Mouse (Mus musculus): ENCODE measurements around the gene Lrrc2.

DNA sequence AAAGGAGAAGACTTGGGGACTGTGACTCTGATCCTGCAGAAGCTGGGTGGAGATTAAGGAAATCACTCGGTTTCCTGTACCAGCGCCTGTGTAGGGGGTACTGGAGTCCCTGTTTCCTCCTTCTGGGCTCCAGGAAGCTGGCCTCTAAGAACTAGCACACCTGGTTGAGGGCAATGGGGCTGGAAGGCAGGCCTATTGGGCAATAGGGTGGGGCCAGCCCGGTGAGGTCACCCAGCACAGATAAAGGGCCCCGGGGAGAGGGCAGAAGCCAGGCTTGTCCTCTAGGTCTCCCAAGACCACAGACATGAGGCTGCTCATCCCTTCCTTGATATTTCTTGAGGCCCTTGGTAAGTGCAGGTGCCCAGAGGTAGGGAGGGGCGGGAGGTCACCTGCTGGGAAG, 67.7 kb downstream of the Lrrc2 start, which contains the start of gene Ltf:
- no peak for TF ChIP-seq TCF12 (IDR thresholded peaks at IDR 0.05; ENCODE audit: low read depth, low read length)
- no peak for TF ChIP-seq POLR2A (IDR thresholded peaks at IDR 0.05; ENCODE audit: low read depth, low read length)
